Mouse (Mus musculus) liver, embryonic 14.5 days (tissue): ENCODE results near the gene Cdh13. TPM values are rescaled to one million over a fixed set of nuclear protein-coding genes. Genes with fewer than 3 reads are reported as not detected.

Experiments
- ATAC-seq: fragments of 200-750 bp; cut with Nextera tagmentation; 2 replicates; pipeline ENCODE4 v1.8.0; 2017; ENCODE audit warnings: moderate number of reproducible peaks, mild to moderate bottlenecking, moderate library complexity; ENCODE audit not compliant: insufficient read depth
- DNase-seq, 3 experiments: peaks; one replicate each; pipeline ENCODE4 v3.0.0-alpha.2; 2012 to 2013; ENCODE audit warnings: low read depth in 3 of 3, low spot score in 3 of 3
- H3K27ac ChIP-seq: fragments of 300-500 bp; sonication (generic); 2 replicates; pipeline ENCODE4 v1.5.1; 2014; ENCODE audit warnings: moderate library complexity, mild to moderate bottlenecking, control low read depth, inconsistent platforms
- H3K27me3 ChIP-seq: fragments of 300-500 bp; sonication (generic); 2 replicates; pipeline ENCODE4 v1.6.1; 2014; ENCODE audit warnings: mild to moderate bottlenecking, low read length, moderate library complexity; ENCODE audit not compliant: control insufficient read depth, insufficient read depth
- H3K36me3 ChIP-seq: fragments of 300-500 bp; sonication (generic); replicated peaks from 2 replicates; pipeline ENCODE4 v1.6.1; 2014; ENCODE audit warnings: low read depth; ENCODE audit not compliant: control insufficient read depth, insufficient read depth
- H3K4me1 ChIP-seq, 2 experiments: fragments of 200-500 bp in 1 of 2; fragments of 300-500 bp in 1 of 2; sonication (generic) in 1 of 2; replicated peaks; 2 replicates each; pipeline ENCODE4 v1.6.1; 2012 to 2014; ENCODE audit warnings: antibody characterized with exemption in 1 of 2, inconsistent platforms in 1 of 2, low read length in 1 of 2; ENCODE audit not compliant: control insufficient read depth in 2 of 2, insufficient read depth in 2 of 2
- H3K4me2 ChIP-seq: fragments of 300-500 bp; sonication (generic); 2 replicates; pipeline ENCODE4 v1.6.1; 2014; ENCODE audit warnings: low read depth, mild to moderate bottlenecking, control low read depth, moderate library complexity
- H3K4me3 ChIP-seq, 2 experiments: fragments of 200-500 bp in 1 of 2; fragments of 300-500 bp in 1 of 2; sonication (generic) in 1 of 2; 2 replicates each; pipeline ENCODE4 v1.5.1; 2012 to 2014; ENCODE audit warnings: low read depth in 2 of 2, low read length in 2 of 2, mild to moderate bottlenecking in 2 of 2, control low read depth in 1 of 2, inconsistent platforms in 1 of 2, moderate library complexity in 1 of 2; ENCODE audit not compliant: insufficient read depth in 1 of 2
- H3K9ac ChIP-seq: fragments of 300-500 bp; sonication (generic); replicated peaks from 2 replicates; pipeline ENCODE4 v1.6.1; 2014; ENCODE audit warnings: mild to moderate bottlenecking, control low read depth, moderate library complexity
- H3K9me3 ChIP-seq: fragments of 300-500 bp; sonication (generic); 2 replicates; pipeline ENCODE4 v1.6.1; 2016; ENCODE audit warnings: low read length, mixed read lengths; ENCODE audit not compliant: control insufficient read depth
- CTCF ChIP-seq: IDR thresholded peaks from 2 replicates; pipeline ENCODE4 v1.5.1; 2016; ENCODE audit warnings: antibody characterized with exemption, low read depth, control low read depth
- EP300 ChIP-seq: IDR thresholded peaks from 2 replicates; pipeline ENCODE4 v1.6.1; 2016; ENCODE audit warnings: antibody characterized with exemption, low read depth
- WGBS: fragments of 180-500 bp; shearing (Covaris S2); extraction: QIAGEN DNeasy Blood & Tissue Kit; methylation state at CpG from one replicate; pipeline ENCODE4 v1.1.7; 2014; ENCODE audit not compliant: insufficient replicate concordance; 5-methylcytosine and 5-hydroxymethylcytosine counted together
- polyA plus RNA-seq, 2 experiments: library from polyadenylated mRNA; depleted of rRNA in 1 of 2; stranded (reverse) in 1 of 2; unstranded in 1 of 2; fragments of >200 nt; fragmentation: Nextera tagmentation in 1 of 2; extraction: Ambion mirVana in 1 of 2; gene quantifications; 2 replicates each; pipeline versions ENCODE4 v1.2.1 to v1.2.3; 2012 to 2014

Cdh13 gene
- polyA plus RNA-seq, 2 experiments: 0.15 to 0.43 TPM

- no peak for ATAC-seq
- Histone ChIP-seq H3K9me3 (no peaks in the 10 kb centered on the region), H3K27me3 (peaks cover 20% of the 10 kb centered on the region), H3K4me2 (no peak overlapping the region), H3K9ac (no peak overlapping the region), H3K4me1 (no peaks in the 10 kb centered on the region), H3K4me3 (no peak overlapping the region), H3K36me3 (no peaks in the 10 kb centered on the region), H3K27ac (no peak overlapping the region)
- no peak for DNase-seq
- WGBS: 17% methylated on average over 10 of the region's 10 CpGs
- TF ChIP-seq EP300 (no peak), CTCF (no peak)
Observed at GRCm38 (mm10) chr8:118286282-118287180, 3.0 kb downstream of the Cdh13 start.

DNA sequence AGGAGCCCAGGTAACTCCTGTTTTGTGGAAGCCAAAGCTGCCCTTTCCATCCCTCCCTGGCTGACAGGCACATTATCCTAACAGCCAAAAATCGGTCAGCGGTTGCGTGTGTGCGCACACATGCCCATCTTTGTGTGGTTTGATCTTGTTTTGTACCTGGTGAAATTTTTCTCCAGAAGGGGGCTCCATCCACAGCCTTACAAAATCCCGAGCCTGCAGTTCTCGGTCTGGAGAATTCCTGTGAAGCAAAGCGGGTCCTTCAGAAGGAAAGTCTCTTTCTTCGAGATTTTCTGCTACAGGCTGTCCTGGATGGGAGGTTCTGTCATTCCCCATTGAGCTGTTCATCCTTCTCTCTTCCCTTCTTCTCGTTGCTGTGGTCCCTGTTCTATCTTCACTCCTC is 4.0 kb downstream of the Cdh13 start:
- H3K36me3 ChIP-seq: no peaks in the 10 kb centered on the region
- no peak overlapping the region for H3K9ac ChIP-seq
- H3K27me3 ChIP-seq: peaks cover 20% of the 10 kb centered on the region
- H3K4me3 ChIP-seq: no peak overlapping the region
- ATAC-seq (no peak), DNase-seq (no peak)
- H3K4me1 ChIP-seq: no peaks in the 10 kb centered on the region
- 39% methylated on average over 9 of the region's 9 CpGs for WGBS
- 0 out of 2 replicates have a peak, but pooled peaks have one; percentile 7 for TF ChIP-seq CTCF
- no peak for TF ChIP-seq EP300
- H3K27ac ChIP-seq: no peak overlapping the region
- no peak overlapping the region for H3K4me2 ChIP-seq
- no peaks in the 10 kb centered on the region for H3K9me3 ChIP-seq

GRCm38 (mm10) chr8:118288259-118288952 is 4.9 kb downstream of the Cdh13 start:
- Histone ChIP-seq H3K27me3 (peaks cover 14% of the 10 kb centered on the region), H3K9me3 (no peaks in the 10 kb centered on the region), H3K9ac (no peak overlapping the region), H3K4me2 (no peak overlapping the region), H3K4me1 (no peaks in the 10 kb centered on the region), H3K27ac (no peak overlapping the region), H3K4me3 (no peak overlapping the region), H3K36me3 (no peaks in the 10 kb centered on the region)
- ATAC-seq: no peak
- no peak for DNase-seq
- TF ChIP-seq CTCF (no peak), EP300 (no peak)
- WGBS: 45% methylated on average over 8 of the region's 8 CpGs

GRCm38 (mm10) chr8:118289091-118289490 is 5.6 kb downstream of the Cdh13 start:
- no peaks in the 10 kb centered on the region for H3K4me1 ChIP-seq
- no peak for ATAC-seq
- WGBS: 55% methylated on average over 4 of the region's 4 CpGs
- H3K9me3 ChIP-seq: no peaks in the 10 kb centered on the region
- H3K27ac ChIP-seq: no peak overlapping the region
- H3K4me3 ChIP-seq: no peak overlapping the region
- TF ChIP-seq CTCF: no peak
- TF ChIP-seq EP300: no peak
- H3K36me3 ChIP-seq: no peaks in the 10 kb centered on the region
- H3K4me2 ChIP-seq: no peak overlapping the region
- DNase-seq: no peak
- no peak overlapping the region for H3K9ac ChIP-seq
- H3K27me3 ChIP-seq: peaks cover 8% of the 10 kb centered on the region

DNA sequence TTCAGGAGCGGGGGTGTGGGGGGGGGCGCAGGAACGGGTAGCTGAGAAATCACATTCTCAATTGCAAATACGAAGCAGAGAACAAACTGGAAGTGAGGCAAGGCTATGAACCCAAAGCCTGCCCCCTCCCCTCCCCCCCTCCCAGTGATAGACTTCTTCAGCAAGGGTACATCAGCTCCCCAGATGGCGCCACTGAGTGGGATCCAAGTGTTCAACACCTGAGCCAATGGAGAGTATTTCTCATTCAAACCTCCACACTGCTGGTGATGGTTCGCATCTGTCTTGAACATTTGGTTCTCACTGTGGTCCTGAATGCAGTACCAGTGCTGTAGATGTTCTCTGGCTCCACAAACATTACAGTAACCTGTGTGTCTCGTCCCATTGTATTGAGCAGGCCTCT is 6.0 kb downstream of the Cdh13 start:
- ATAC-seq: no peak
- WGBS: 59% methylated on average over 7 of the region's 7 CpGs

More for the DNA sequence above, 6.0 kb downstream of the Cdh13 start:
- Histone ChIP-seq H3K27ac (no peak overlapping the region), H3K27me3 (peaks cover 4% of the 10 kb centered on the region), H3K4me3 (no peak overlapping the region), H3K9ac (no peak overlapping the region), H3K4me2 (no peak overlapping the region), H3K4me1 (no peaks in the 10 kb centered on the region), H3K36me3 (no peaks in the 10 kb centered on the region), H3K9me3 (no peaks in the 10 kb centered on the region)
- TF ChIP-seq CTCF (no peak), EP300 (no peak)
- no peak for DNase-seq
